Mouse (Mus musculus) kidney, adult 2 months (tissue): ENCODE data around the gene Slc7a10. TPM values are rescaled to one million over a fixed set of nuclear protein-coding genes. Genes with fewer than 3 reads are reported as not detected.
"Not testable (repeated sequence)": the region's sequence is repeated elsewhere in the genome, so short reads cannot be mapped to it uniquely, and the experiment has no call there.

Experiments used
- DNase-seq: peaks from one replicate; pipeline ENCODE4 v3.0.0; 2021
- H3K27ac ChIP-seq: fragments of 200-500 bp; 2 replicates; pipeline ENCODE4 v1.5.1; 2012; ENCODE audit warnings: low read depth, low read length, control low read depth, inconsistent platforms; ENCODE audit not compliant: insufficient read depth
- H3K27me3 ChIP-seq: fragments of 200-500 bp; replicated peaks from 2 replicates; pipeline ENCODE4 v1.6.1; 2012; ENCODE audit warnings: mild to moderate bottlenecking, moderate library complexity, low read length, inconsistent platforms; ENCODE audit not compliant: control insufficient read depth, insufficient read depth
- H3K36me3 ChIP-seq: fragments of 200-500 bp; 2 replicates; pipeline ENCODE4 v1.6.1; 2012; ENCODE audit warnings: mild to moderate bottlenecking, moderate library complexity, low read length, inconsistent platforms; ENCODE audit not compliant: control insufficient read depth, insufficient read depth
- H3K4me1 ChIP-seq: fragments of 200-500 bp; 2 replicates; pipeline ENCODE4 v1.6.1; 2011; ENCODE audit warnings: low read length; ENCODE audit not compliant: control insufficient read depth, insufficient read depth
- H3K4me3 ChIP-seq: fragments of 200-500 bp; 2 replicates; pipeline ENCODE4 v1.5.1; 2011; ENCODE audit warnings: mild to moderate bottlenecking, low read depth, low read length, control low read depth; ENCODE audit not compliant: insufficient read depth
- CTCF ChIP-seq: fragments of 200-500 bp; conservative IDR thresholded peaks from 2 replicates; pipeline ENCODE4 v1.5.1; 2011; ENCODE audit warnings: low read depth, mild to moderate bottlenecking, control low read depth, low read length, moderate library complexity, mixed read lengths; ENCODE audit not compliant: insufficient read depth, insufficient read length
- POLR2A ChIP-seq: fragments of 200-500 bp; IDR thresholded peaks from one replicate; pipeline ENCODE4 v1.6.1; 2011; ENCODE audit warnings: low read depth, low read length, control low read depth
- WGBS: fragments of 180-500 bp; shearing (Covaris S2); methylation state at CpG from one replicate; pipeline ENCODE4 v1.1.7; 2018; 5-methylcytosine and 5-hydroxymethylcytosine counted together
- polyA plus RNA-seq: library from polyadenylated mRNA; depleted of rRNA; stranded (reverse); fragments of >200 nt; gene quantifications from 2 replicates; pipeline ENCODE4 v1.2.3, GENCODE M21; 2012; rRNA removed

Slc7a10 gene
- polyA plus RNA-seq, 1 experiment = 2.5 TPM

GRCm38 (mm10) chr7:35230333-35230732 is 44.1 kb downstream of the Slc7a10 start:
- 85% methylated on average over 3 of the region's 3 CpGs for WGBS
- TF ChIP-seq POLR2A (no peak), CTCF (peak; percentile 35)
- no peaks in the 10 kb centered on the region for H3K36me3 ChIP-seq

GRCm38 (mm10) chr7:35232796-35233455 is 46.7 kb downstream of the Slc7a10 start:
- 60% methylated on average over 13 of the region's 13 CpGs for WGBS

More at GRCm38 (mm10) chr7:35230333-35230732, 44.1 kb downstream of the Slc7a10 start:
- no peak overlapping the region for H3K4me3 ChIP-seq
- no peak overlapping the region for H3K27ac ChIP-seq
- H3K4me1 ChIP-seq = peaks cover under 1% of the 10 kb centered on the region; the same call in 1 of the 2 replicates
- no peaks in the 10 kb centered on the region for H3K27me3 ChIP-seq
- DNase-seq = no peak

GRCm38 (mm10) chr7:35233861-35234260 is 47.7 kb downstream of the Slc7a10 start:
- no peaks in the 10 kb centered on the region for H3K36me3 ChIP-seq
- H3K4me3 ChIP-seq = peak overlapping the region; percentile 52; the same call in 1 of the 2 replicates
- WGBS = 75% methylated on average over 12 of the region's 12 CpGs
- peaks cover 3% of the 10 kb centered on the region; the same call in 1 of the 2 replicates for H3K4me1 ChIP-seq
- H3K27me3 ChIP-seq = no peaks in the 10 kb centered on the region
- no peak for DNase-seq
- H3K27ac ChIP-seq = no peak overlapping the region
- TF ChIP-seq CTCF (no peak), POLR2A (no peak)

More at GRCm38 (mm10) chr7:35232796-35233455, 46.7 kb downstream of the Slc7a10 start:
- no peak for DNase-seq
- TF ChIP-seq POLR2A (no peak), CTCF (no peak)
- H3K4me1 ChIP-seq = peaks cover 3% of the 10 kb centered on the region; the same call in 1 of the 2 replicates
- H3K4me3 ChIP-seq = no peak overlapping the region
- no peak overlapping the region for H3K27ac ChIP-seq
- no peaks in the 10 kb centered on the region for H3K36me3 ChIP-seq
- no peaks in the 10 kb centered on the region for H3K27me3 ChIP-seq

- DNase-seq = peak; percentile 99
- under 1% methylated on average over 45 of the region's 45 CpGs for WGBS
- peaks cover 3% of the 10 kb centered on the region; the same call in 1 of the 2 replicates for H3K4me1 ChIP-seq
- H3K27me3 ChIP-seq = no peaks in the 10 kb centered on the region
- H3K27ac ChIP-seq = peak overlapping the region; percentile 84
- TF ChIP-seq CTCF (no peak), POLR2A (peak; percentile 38)
- H3K4me3 ChIP-seq = peak overlapping the region; percentile 80
- H3K36me3 ChIP-seq = no peaks in the 10 kb centered on the region
These were observed 48.4 kb downstream of the Slc7a10 start for GRCm38 (mm10) chr7:35234361-35235245.

- no peaks in the 10 kb centered on the region for H3K36me3 ChIP-seq
- peak; percentile 70 for DNase-seq
- peak overlapping the region; percentile 70; the same call in 1 of the 2 replicates for H3K27ac ChIP-seq
These were observed 49.1 kb downstream of the Slc7a10 start for GRCm38 (mm10) chr7:35235308-35235707.

GRCm38 (mm10) chr7:35237935-35238334 is 51.8 kb downstream of the Slc7a10 start:
- H3K4me3 ChIP-seq, DNase-seq, H3K4me1 ChIP-seq, H3K27ac ChIP-seq, H3K36me3 ChIP-seq, H3K27me3 ChIP-seq: not testable (repeated sequence)
- WGBS = 77% methylated on average over 2 of the region's 3 CpGs

More at GRCm38 (mm10) chr7:35235308-35235707, 49.1 kb downstream of the Slc7a10 start:
- Histone ChIP-seq H3K4me3 (peak overlapping the region; percentile 51), H3K4me1 (peaks cover 3% of the 10 kb centered on the region; the same call in 1 of the 2 replicates), H3K27me3 (no peaks in the 10 kb centered on the region)
- WGBS = 19% methylated on average over 9 of the region's 9 CpGs
- TF ChIP-seq POLR2A (no peak), CTCF (no peak)

Other genes with a start within 250 kb of the Slc7a10 start
- 8.3 and 10.0 TPM in 2 replicates for gene Cebpg, start 129.8 kb upstream of the Slc7a10 start, polyA plus RNA-seq
- 41.6 and 55.2 TPM in 2 replicates for gene Cebpa, start 67.1 kb upstream of the Slc7a10 start, polyA plus RNA-seq
- 19.7 and 22.6 TPM in 2 replicates for gene Lrp3, start 29.1 kb downstream of the Slc7a10 start, polyA plus RNA-seq
- gene Gpatch1, start 132.1 kb downstream of the Slc7a10 start, polyA plus RNA-seq = 4.2 and 5.3 TPM in 2 replicates
- gene Rhpn2, start 147.8 kb downstream of the Slc7a10 start, polyA plus RNA-seq = 7.5 and 8.7 TPM in 2 replicates
- 4.3 and 4.8 TPM in 2 replicates for gene Faap24, start 210.5 kb downstream of the Slc7a10 start, polyA plus RNA-seq
- gene Cep89, start 210.7 kb downstream of the Slc7a10 start, polyA plus RNA-seq = 24.4 and 29.5 TPM in 2 replicates